Mouse (Mus musculus) 416B (cell line): ENCODE results near the gene Pla2g4e.

ENCODE experiments used
- DNase-seq: peaks from one replicate; pipeline ENCODE4 v3.0.0; 2011; ENCODE audit warnings: low read depth

Gene Pla2g4e

GRCm38 (mm10) chr2:120237784-120238183, 7.4 kb downstream of the Pla2g4e start:
- DNase-seq: no peak

DNA sequence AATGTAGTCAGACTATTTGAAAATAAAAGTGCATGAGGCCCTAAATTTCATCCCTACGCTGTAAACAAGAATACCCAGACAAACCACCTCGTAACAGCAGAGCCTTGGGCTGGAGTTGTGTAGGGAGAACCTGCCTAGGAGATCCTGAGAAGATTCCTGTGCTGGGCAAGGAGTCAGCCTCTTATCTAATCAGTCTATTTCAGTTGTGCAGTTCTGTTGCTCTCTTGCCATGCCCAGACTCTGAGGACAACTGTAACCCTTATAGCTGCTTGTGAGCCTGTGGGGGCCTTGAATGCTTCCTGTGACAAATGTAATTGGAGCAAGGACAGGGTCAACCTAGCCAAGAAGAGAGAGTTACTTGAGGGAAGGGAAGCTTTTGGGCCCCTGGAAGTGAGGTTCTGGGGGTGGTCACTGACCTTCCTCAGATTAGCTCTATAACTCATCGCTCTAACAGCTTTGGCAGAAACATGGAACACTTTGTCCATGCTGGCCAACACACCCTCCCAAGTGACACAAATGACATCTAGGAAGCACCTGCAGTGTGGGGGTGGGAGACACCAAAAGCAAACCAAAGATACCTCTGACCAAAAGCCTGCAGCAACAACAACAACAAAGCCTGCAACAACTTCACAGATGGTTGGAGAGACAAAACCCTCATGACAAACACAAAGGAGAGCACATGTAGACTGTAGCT, 9.0 kb downstream of the Pla2g4e start:
- DNase-seq: no peak

GRCm38 (mm10) chr2:120235381-120235780, 9.8 kb downstream of the Pla2g4e start:
- no peak for DNase-seq

- DNase-seq: no peak
These were observed 13.5 kb downstream of the Pla2g4e start for GRCm38 (mm10) chr2:120231642-120232041.

- DNase-seq: no peak
These were observed 30.5 kb downstream of the Pla2g4e start for GRCm38 (mm10) chr2:120214600-120214999.

- no peak for DNase-seq
These were observed 33.7 kb downstream of the Pla2g4e start for GRCm38 (mm10) chr2:120211448-120211847.

DNA sequence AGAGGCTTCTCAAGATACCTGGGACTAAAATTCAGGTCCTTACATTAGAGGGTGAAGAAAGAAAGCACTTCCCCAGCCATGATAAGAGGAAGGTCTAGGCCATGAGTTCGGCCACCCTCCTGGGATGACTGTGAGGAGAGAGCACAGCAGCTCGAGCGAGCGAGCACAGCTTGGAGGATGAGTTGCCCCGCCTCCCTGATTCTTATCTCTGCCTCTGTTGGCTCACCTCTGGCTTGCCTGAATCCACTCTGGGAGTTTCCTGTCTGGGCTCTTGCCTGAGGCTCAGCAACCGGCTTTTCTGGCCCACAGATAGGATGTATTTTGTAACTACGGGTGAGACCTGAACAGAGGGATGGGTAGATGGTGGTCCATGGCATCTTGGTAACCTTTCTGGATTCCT, 37.2 kb downstream of the Pla2g4e start:
- no peak for DNase-seq

DNA sequence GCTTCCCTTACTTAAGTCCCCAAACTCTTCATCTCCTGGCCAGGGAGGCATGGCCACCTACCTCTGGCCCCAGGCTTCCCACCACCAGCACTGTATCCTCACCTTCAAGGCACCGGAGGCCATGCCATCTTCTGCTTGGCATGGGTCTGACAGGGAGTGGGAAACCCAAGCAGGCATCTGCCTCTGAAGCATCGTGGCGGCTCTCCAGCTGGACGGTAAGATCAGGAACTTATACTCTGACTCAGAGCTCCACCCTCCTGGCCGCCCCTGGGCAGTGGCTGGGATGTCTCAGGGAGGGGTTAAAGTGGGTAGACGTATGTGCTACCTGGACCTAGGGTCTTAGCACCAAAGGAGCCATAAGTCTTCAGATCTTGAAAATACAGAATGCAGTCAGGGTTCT, 38.1 kb downstream of the Pla2g4e start:
- peak; percentile 13 for DNase-seq

DNA sequence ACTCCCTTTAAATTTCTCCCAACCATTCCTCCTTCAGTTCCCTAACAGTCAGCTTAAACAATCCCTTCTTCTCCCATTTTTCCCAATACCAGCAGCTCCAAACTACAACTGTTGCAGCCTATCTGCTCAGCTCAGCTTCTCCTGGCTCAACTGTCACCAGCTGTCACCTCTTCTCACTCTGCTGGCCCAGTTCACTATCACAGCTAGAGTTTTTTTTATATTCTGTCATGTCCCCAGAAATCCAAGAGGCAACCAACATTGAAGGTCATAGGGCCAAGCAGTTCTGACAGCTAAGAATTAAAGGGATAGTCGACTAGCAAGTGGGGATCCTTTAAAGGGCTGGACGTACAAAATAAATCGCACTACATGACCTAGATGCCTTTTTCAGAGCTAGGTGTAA, 41.4 kb downstream of the Pla2g4e start:
- no peak for DNase-seq

- no peak for DNase-seq
These were observed 45.1 kb downstream of the Pla2g4e start for GRCm38 (mm10) chr2:120200077-120200476.

- no peak for DNase-seq
These were observed 57.0 kb downstream of the Pla2g4e start for GRCm38 (mm10) chr2:120188174-120188573.

- DNase-seq: peak; percentile 31
These were observed 57.6 kb downstream of the Pla2g4e start for GRCm38 (mm10) chr2:120187583-120187982.

DNA sequence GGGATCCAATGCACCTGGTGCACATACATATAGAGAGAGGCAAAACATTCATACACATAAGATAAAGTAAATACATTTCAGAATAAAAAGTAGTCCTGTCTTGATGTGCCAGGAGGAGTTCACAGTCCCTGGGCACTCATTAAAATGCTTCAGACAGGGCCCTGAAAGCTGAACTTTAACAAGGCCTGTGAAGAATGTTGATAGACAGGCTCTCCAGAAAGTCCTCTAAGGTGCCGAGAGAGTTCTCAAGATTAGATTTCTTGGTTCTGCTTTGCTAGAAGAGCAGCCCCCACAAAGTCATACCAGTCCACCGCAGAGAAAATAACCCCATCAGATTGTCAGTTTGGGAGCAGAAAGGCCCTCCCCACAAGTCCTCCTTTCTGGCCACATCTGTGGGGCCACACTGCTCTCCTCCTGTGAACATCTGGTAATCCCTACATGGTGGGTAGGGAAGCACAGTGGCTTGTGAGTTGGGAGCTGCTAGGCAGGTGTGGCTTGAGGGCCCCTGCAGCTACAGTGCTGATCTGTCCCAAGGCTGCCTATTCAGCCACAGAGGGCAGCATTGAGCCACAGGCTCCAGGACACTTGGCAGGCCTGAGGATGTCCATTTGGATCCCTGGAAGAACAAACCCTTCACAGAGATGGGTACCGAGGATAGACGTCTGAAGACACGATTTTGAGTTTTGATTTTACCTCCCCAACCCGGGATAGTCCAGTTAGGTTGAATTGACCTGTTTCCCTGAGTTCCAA, 59.4 kb downstream of the Pla2g4e start:
- DNase-seq: peak; percentile 11

- peak; percentile 17 for DNase-seq
These were observed 66.2 kb downstream of the Pla2g4e start for GRCm38 (mm10) chr2:120178936-120179335.

- DNase-seq: peak; percentile 59
These were observed 71.4 kb downstream of the Pla2g4e start for GRCm38 (mm10) chr2:120173718-120174117.

GRCm38 (mm10) chr2:120171362-120171761, 73.8 kb downstream of the Pla2g4e start:
- no peak for DNase-seq

DNA sequence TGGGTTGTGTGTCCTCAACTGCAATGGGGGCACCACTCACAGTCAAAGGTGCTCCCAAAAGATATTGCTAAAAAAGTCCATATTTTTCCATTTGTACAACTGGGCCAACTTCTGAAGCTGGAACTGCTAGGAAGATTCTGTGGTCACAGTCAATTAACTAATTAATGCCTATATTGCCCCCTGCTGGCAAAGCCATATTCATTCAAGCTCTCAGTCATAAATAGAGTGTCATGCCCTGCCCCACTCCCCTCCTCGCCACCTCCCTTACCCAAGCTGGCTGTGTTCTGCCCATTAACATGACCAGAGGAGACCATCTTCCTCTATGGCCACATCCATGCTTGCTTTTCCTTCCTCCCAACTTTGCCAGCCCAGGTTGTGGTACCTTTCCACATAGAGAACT, 74.4 kb downstream of the Pla2g4e start:
- DNase-seq: peak; percentile 71

GRCm38 (mm10) chr2:120169382-120169781, 75.8 kb downstream of the Pla2g4e start:
- DNase-seq: peak; percentile 63

GRCm38 (mm10) chr2:120167763-120168162, 77.4 kb downstream of the Pla2g4e start:
- DNase-seq: no peak

- no peak for DNase-seq
These were observed 79.7 kb downstream of the Pla2g4e start for GRCm38 (mm10) chr2:120165474-120165873.

DNA sequence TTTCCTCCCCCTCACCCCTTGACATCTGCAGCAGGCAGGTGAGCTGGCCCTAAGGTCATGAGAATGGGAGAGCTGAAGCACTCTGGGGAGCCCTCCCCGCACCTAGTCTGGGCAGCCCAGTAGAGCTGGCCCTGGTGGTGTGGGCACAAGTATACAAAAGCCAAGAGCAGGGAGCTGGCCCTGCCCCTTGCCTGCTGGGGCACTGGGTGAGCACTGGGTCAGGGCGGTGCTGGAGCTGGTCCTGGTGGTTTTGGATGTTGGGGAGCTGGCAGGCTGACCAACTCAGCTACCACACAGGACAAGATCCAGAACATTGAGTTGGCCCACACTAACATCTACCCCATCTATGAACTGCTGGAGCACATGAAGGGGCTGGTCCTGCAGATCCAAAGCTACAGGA, 85.7 kb downstream of the Pla2g4e start:
- DNase-seq: no peak

DNA sequence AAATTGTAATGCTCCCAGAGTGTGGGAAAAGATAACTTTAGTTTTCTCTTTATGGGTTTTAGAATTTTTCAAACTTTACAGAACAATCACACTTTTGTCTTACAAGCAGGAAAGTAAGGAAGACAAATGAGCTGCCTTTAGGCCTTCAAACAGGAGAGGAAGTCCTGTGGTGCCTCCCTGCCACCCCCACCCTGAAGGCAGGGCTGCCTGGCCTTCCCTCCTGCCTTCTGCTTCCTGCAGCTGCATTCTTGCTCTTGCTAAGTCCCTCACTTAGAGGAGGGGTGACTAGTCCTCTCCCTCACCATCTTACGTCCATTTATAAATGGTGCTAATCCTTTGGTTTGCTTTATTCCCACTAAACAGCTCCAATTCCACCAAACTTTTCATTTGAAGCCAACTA, 86.3 kb downstream of the Pla2g4e start:
- peak; percentile 82 for DNase-seq

DNA sequence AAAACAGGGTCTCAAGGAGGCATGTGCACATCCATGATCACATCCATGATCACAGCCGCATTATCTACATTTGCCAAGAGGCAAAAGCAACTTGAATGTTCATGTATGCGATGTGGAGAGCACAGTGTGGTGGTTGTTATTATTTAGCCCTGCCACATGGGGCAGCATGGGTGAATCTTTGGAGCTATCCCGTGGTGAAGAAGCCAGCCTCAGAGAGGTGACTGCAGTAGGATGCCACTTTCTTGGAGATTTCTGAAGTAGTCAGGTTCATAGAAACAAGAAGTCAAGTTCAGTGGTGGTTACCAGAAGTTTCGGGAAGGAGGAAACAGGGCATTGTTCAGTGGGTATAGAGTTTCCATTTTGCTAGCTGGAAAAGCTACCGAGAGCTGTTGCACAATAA, 87.1 kb downstream of the Pla2g4e start:
- DNase-seq: peak; percentile 78

- peak; percentile 38 for DNase-seq
These were observed 87.5 kb downstream of the Pla2g4e start for GRCm38 (mm10) chr2:120157606-120158005.
